Mouse (Mus musculus) ES-Bruce4 (cell line): ENCODE data around the gene Cdc14a.

Experiments used
- CTCF ChIP-seq: IDR thresholded peaks from one replicate; pipeline ENCODE4 v1.8.1; 2011; ENCODE audit warnings: low read depth, low read length
- EP300 ChIP-seq: IDR thresholded peaks from 2 replicates; pipeline ENCODE4 v1.6.1; 2011; ENCODE audit warnings: low read depth, low read length; ENCODE audit not compliant: insufficient read depth
- POLR2A ChIP-seq: IDR thresholded peaks from one replicate; pipeline ENCODE4 v1.8.1; 2011; ENCODE audit warnings: low read length; ENCODE audit not compliant: insufficient read depth

- TF ChIP-seq CTCF (no peak), POLR2A (no peak), EP300 (no peak)
These were observed 39.5 kb downstream of the Cdc14a start for GRCm38 (mm10) chr3:116384319-116384718.
